7 mouse cellular contexts compared by ENCODE assay signal in genomic region chrX:19237738-19238261, GRCm38 (mm10).
DNase-seq lines count a peak whose midpoint lies in the region; ATAC-seq lines count a peak whose summit lies in the region.

No protein-coding gene starts in this region.

- H3K36me3 ChIP-seq in limb, embryonic 13.5 days: no peaks in the 10 kb centered on the region
- H3K36me3 ChIP-seq in midbrain, embryonic 13.5 days: no peaks in the 10 kb centered on the region

- peak overlapping the region; percentile 46 for H3K4me3 ChIP-seq in limb, embryonic 13.5 days
- peak overlapping the region; percentile 46 for H3K4me3 ChIP-seq in midbrain, embryonic 13.5 days (replicated peaks)

- DNase-seq in adrenal gland, adult 8-10 months: peak; percentile 13
- DNase-seq in embryo, embryonic 10.5 days (ENCODE audit: low spot score): peak; percentile 40
- peak; percentile 64 for DNase-seq in kidney, adult 18-20 months
- DNase-seq in spleen, adult 18-20 months: peak; percentile 1 to 8

- peak; percentile 97 for ATAC-seq in granulocyte monocyte progenitor cell, adult 5-6 weeks (replicated peaks; ENCODE audit: poor library complexity, severe bottlenecking)
- peak; percentile 93 for ATAC-seq in limb, embryonic 13.5 days (ENCODE audit: low FRiP score, low read depth)
- peak; percentile 94 for ATAC-seq in midbrain, embryonic 13.5 days

- H3K4me1 ChIP-seq in limb, embryonic 13.5 days: no peaks in the 10 kb centered on the region
- H3K4me1 ChIP-seq in midbrain, embryonic 13.5 days (replicated peaks): no peaks in the 10 kb centered on the region

- peaks cover 4% of the 10 kb centered on the region; the same call in 1 of the 2 replicates for H3K27me3 ChIP-seq in limb, embryonic 13.5 days
- no peaks in the 10 kb centered on the region for H3K27me3 ChIP-seq in midbrain, embryonic 13.5 days

- peak overlapping the region; percentile 60 for H3K9ac ChIP-seq in limb, embryonic 13.5 days
- peak overlapping the region; percentile 53 for H3K9ac ChIP-seq in midbrain, embryonic 13.5 days (replicated peaks)

- H3K27ac ChIP-seq in limb, embryonic 13.5 days: no peak overlapping the region
- H3K27ac ChIP-seq in midbrain, embryonic 13.5 days: no peak overlapping the region

- 24% methylated on average over 25 of the region's 26 CpGs for WGBS in limb, embryonic 13.5 days
- 7% methylated on average over 26 of the region's 26 CpGs for WGBS in midbrain, embryonic 13.5 days

- peak overlapping the region; percentile 79 for H3K4me2 ChIP-seq in limb, embryonic 13.5 days (replicated peaks)
- H3K4me2 ChIP-seq in midbrain, embryonic 13.5 days (replicated peaks): peak overlapping the region; percentile 72

- H3K9me3 ChIP-seq in limb, embryonic 13.5 days: no peaks in the 10 kb centered on the region
- no peaks in the 10 kb centered on the region for H3K9me3 ChIP-seq in midbrain, embryonic 13.5 days

Comparison
In these comparisons a context has a peak if more than half of its experiments do, and no peak if none do; other contexts are left out.
1. DNase-seq: peak in every context shown above with its lines; median percentile 64 in kidney, adult 18-20 months; 40 in embryo, embryonic 10.5 days; 13 in adrenal gland, adult 8-10 months; 4 in spleen, adult 18-20 months.